Mouse (Mus musculus): ENCODE data around the gene Tmem192.

The Tmem192 gene

GRCm38 (mm10) chr8:64946820-64947697, at the start of gene Tmem192:
Tmem192 (plus strand) TSS chr8:64947185.
- peak; percentile 97 to 99 for DNase-seq (ENCODE audit: low spot score in 2 of 2)

GRCm38 (mm10) chr8:64898710-64899109, 48.3 kb upstream of the Tmem192 start:
- no peak for DNase-seq (ENCODE audit: low spot score in 2 of 2)

GRCm38 (mm10) chr8:64900645-64901044, 46.3 kb upstream of the Tmem192 start:
- no peak for DNase-seq (ENCODE audit: low spot score in 2 of 2)

GRCm38 (mm10) chr8:64901527-64902156, 45.3 kb upstream of the Tmem192 start:
- DNase-seq (ENCODE audit: low spot score in 2 of 2): no peak

GRCm38 (mm10) chr8:64902191-64902590, 44.8 kb upstream of the Tmem192 start:
- DNase-seq (ENCODE audit: low spot score in 2 of 2): no peak

GRCm38 (mm10) chr8:64903778-64904177, 43.2 kb upstream of the Tmem192 start:
- DNase-seq (ENCODE audit: low spot score in 2 of 2): no peak

- DNase-seq (ENCODE audit: low spot score in 2 of 2): no peak
Measured at GRCm38 (mm10) chr8:64910026-64910425, 37.0 kb upstream of the Tmem192 start.

GRCm38 (mm10) chr8:64916793-64917192, 30.2 kb upstream of the Tmem192 start:
- DNase-seq (ENCODE audit: low spot score in 2 of 2): no peak

- DNase-seq (ENCODE audit: low spot score in 2 of 2): no peak
Measured at GRCm38 (mm10) chr8:64923329-64923728, 23.7 kb upstream of the Tmem192 start.

GRCm38 (mm10) chr8:64925762-64926161, 21.2 kb upstream of the Tmem192 start:
- DNase-seq (ENCODE audit: low spot score in 2 of 2): no peak

GRCm38 (mm10) chr8:64926355-64926754, 20.6 kb upstream of the Tmem192 start:
- no peak for DNase-seq (ENCODE audit: low spot score in 2 of 2)

GRCm38 (mm10) chr8:64928938-64929337, 18.0 kb upstream of the Tmem192 start:
- DNase-seq (ENCODE audit: low spot score in 2 of 2): no peak

- no peak for DNase-seq (ENCODE audit: low spot score in 2 of 2)
Measured at GRCm38 (mm10) chr8:64934997-64935396, 12.0 kb upstream of the Tmem192 start.

GRCm38 (mm10) chr8:64941019-64941418, 6.0 kb upstream of the Tmem192 start:
- DNase-seq (ENCODE audit: low spot score in 2 of 2): no peak

GRCm38 (mm10) chr8:64941495-64941894, 5.5 kb upstream of the Tmem192 start:
- DNase-seq (ENCODE audit: low spot score in 2 of 2): peak; percentile 64 to 79

GRCm38 (mm10) chr8:64942946-64943345, 4.0 kb upstream of the Tmem192 start:
- DNase-seq (ENCODE audit: low spot score in 2 of 2): no peak

GRCm38 (mm10) chr8:64944831-64945230, 2.2 kb upstream of the Tmem192 start:
- no peak for DNase-seq (ENCODE audit: low spot score in 2 of 2)

GRCm38 (mm10) chr8:64945606-64946005, 1.4 kb upstream of the Tmem192 start:
- DNase-seq (ENCODE audit: low spot score in 2 of 2): no peak

GRCm38 (mm10) chr8:64946441-64946819, 555 bp upstream of the Tmem192 start:
- DNase-seq (ENCODE audit: low spot score in 2 of 2): no peak

GRCm38 (mm10) chr8:64947698-64948034, 681 bp downstream of the Tmem192 start:
- no peak for DNase-seq (ENCODE audit: low spot score in 2 of 2)

- no peak for DNase-seq (ENCODE audit: low spot score in 2 of 2)
Measured at GRCm38 (mm10) chr8:64948371-64948770, 1.4 kb downstream of the Tmem192 start.

GRCm38 (mm10) chr8:64952101-64952500, 5.1 kb downstream of the Tmem192 start:
- no peak for DNase-seq (ENCODE audit: low spot score in 2 of 2)

GRCm38 (mm10) chr8:64959025-64959424, 12.0 kb downstream of the Tmem192 start:
- no peak for DNase-seq (ENCODE audit: low spot score in 2 of 2)

Data from urinary bladder, postnatal 36 days (tissue).